Mouse (Mus musculus): ENCODE results near the gene Fmo6. TPM values are rescaled to one million over a fixed set of nuclear protein-coding genes. Genes with fewer than 3 reads are reported as not detected.
A peak's percentile ranks its signal among the peaks of the same experiment; 100 is the strongest.

The Fmo6 gene
- total RNA-seq, 2 experiments from 2014 or later: not detected

DNA sequence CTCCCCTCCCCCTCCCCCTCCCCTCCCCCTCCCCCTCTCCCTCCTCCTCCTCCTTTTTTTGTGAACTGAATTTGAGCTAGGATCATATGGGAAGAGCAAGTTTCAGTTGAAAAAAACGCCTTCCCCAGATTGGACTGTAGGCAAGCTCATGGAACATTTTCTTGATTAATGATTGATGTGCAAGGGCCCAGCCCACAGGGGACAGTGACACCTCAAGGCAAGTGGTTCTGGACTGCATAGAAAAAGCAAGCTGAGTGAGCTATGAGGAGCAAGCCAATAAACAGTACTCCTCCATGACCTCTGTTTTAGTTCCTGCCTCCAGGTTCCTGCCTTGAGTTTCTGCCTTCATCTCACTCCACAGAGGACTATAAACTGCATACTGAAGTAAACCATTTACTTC, 12.2 kb downstream of the Fmo6 start:
- intact Hi-C loops (cut with DNase I): no loop called here

DNA sequence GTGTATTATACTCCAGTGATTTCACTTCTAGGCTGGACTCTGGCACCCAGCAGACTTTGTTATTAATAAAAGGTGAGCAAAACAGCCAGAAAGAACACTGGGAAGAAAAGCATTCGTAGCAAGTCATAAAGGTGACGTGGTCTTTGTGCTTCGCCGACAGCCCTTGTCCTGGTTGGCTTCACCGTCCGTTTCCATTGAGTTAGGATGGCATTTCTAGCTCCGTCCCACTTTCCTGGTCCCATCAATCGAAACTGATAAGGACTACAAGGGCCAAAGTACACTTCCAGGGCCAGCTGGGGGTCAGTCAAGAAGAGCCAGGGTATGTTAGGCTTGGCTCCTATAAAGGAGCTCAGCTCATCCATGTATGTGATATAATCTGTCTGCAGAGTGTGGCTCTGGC, 20.7 kb downstream of the Fmo6 start:
- intact Hi-C loops (cut with DNase I): no loop called here
- DNase-seq (ENCODE audit: extremely low spot score in 1 of 2, low spot score in 2 of 2): no peak

More for the DNA sequence above, 12.2 kb downstream of the Fmo6 start:
- no peak for DNase-seq (ENCODE audit: extremely low spot score in 1 of 2, low spot score in 2 of 2)

DNA sequence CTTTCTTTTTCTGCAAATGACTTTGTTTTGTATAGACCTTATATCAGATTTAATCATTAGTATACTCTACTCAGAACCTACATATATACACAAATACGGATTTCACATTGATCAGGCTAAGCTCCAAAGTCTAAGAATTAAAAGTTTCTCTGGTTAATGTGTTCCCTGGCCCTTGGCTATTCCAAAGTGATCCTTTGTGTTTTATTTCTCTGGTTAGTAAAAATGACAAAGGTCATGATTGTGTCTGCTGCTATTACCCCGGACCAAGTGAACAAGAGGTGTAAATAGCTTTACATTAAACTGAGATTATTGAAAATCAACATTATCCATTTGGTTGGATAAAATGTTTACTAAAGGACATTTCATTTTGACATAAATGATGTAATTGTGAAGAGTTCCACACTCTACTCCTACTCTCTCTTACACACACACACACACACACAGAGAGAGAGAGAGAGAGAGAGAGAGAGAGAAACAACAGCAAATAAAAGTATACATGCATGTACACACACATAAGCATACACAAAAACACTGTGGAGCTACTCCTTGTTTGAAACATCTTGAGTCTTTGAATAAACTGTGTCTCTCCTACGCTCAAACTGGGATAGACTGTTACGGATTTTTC, 22.3 kb downstream of the Fmo6 start:
- intact Hi-C loops (cut with DNase I): no loop called here
- no peak for DNase-seq (ENCODE audit: extremely low spot score in 1 of 2, low spot score in 2 of 2)

DNA sequence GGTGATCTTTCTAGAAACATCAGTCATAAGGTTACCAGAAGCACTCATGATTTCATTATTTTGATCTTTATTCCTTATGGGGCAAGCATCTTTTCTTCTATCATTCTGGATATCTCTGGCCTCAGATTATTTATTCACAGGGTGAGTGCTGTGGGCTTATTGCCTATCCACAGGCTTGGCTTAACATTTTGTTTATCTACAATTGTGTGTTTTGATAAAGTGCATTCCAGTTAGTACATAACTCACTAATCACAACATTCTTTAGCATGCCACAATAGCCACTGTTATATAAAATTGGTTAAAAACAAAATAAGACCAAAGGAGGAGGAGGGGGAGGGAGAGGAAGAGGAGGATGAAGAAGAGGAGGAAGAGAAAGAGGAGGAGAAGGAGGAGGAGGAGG, 25.2 kb downstream of the Fmo6 start:
- DNase-seq (ENCODE audit: extremely low spot score in 1 of 2, low spot score in 2 of 2): no peak
- intact Hi-C loops (cut with DNase I): no loop called here

DNA sequence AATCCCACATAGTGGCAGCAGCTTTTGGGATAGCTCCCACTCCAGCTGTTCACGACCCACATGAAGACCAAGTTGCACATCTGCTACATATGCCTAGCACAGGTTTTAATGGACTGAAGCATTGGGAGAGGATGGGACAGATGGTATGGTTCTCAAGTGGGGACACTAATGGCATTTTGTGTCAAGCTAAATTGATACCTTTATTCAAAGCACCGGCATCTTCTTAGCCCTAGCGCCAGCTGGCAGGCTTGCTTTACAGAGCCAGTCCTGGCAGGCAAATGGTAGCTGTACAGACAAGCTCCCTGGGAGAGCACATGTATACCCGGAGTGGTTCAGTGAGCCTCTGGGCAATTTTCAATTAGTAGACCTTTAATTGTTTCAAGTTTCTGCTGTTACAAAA, 35.4 kb downstream of the Fmo6 start:
- intact Hi-C loops (cut with DNase I): no loop called here

DNA sequence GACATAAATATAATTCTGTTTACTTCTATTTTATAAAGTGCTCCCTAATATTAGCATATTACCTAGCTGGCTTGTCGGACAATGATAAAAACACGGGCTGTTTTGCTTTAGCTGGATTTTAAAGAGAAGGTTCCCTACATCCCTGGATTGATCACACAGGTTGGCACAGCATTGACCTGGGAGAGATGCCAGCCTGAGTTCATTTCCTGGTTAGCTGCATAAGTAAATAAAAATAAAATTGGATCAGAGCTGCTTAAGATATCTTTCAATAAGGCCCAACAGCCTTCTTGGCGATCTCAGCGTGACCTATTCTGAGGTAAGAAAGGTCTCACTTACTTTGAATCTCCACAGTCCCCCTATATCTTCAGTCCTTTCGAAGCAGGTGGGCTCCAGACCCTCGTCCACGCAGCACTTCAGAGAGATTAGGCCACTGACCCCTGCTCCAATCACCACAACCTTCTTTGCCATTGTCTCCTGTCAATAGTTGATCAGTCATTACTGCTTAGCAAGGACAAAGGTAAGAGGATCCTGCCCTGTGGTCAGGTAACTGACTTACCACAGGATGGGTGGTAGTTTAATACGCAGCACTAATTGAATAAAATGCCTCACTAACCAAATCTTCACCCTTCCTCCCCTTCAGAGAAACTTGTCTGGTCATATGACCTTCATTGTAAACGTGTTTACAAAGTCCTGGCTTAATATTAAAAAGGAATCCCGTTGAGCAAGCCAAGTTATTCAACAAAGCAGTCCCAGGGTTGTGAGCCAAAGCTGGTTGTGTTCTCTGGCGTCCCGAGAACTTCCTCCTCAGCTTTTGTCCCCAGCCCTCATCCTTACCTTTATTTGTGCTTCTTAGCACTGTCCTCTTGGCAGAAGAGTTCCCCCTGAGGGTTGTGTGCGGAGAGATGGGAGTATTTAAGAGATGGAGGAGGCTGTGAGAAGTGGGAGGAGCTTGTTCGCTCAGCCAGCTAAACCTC, 39.2 kb downstream of the Fmo6 start, which contains the start of gene Fmo2:
TSS of gene Fmo2 (minus strand) at position 889 of the 974 bp plus-strand sequence.
- intact Hi-C loops (cut with DNase I): loop anchor here (2.0 to 5.0 kb wide), 2 partner anchors 159 to 174 kb away; no protein-coding TSS in a partner anchor
- DNase-seq (ENCODE audit: extremely low spot score in 1 of 2, low spot score in 2 of 2): no peak

More for the DNA sequence above, 35.4 kb downstream of the Fmo6 start:
- no peak for DNase-seq (ENCODE audit: extremely low spot score in 1 of 2, low spot score in 2 of 2)

DNA sequence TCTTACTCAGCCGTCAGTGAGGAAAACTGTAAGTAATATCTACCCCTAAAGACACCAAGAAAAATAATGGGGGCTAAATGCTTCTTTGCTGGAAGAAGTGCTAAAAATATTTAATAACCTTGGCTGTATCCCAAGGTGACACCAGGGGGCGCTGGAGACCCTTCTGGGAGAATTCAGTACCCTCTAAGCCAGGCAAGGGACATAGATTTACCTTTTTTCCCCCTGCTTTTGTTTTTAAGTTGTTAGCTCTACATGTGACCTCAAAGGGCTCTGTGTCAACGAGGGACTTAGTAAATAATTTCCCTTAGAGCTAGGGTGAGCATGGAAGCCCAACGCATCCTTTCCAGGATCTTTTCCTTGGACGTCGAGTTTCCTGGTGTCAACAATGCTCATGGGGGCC, 41.4 kb downstream of the Fmo6 start:
- intact Hi-C loops (cut with DNase I): loop anchor here (2.0 to 5.0 kb wide), 2 partner anchors 161 to 176 kb away; no protein-coding TSS in a partner anchor
- DNase-seq (ENCODE audit: extremely low spot score in 1 of 2, low spot score in 2 of 2): peak; percentile 20 to 64

DNA sequence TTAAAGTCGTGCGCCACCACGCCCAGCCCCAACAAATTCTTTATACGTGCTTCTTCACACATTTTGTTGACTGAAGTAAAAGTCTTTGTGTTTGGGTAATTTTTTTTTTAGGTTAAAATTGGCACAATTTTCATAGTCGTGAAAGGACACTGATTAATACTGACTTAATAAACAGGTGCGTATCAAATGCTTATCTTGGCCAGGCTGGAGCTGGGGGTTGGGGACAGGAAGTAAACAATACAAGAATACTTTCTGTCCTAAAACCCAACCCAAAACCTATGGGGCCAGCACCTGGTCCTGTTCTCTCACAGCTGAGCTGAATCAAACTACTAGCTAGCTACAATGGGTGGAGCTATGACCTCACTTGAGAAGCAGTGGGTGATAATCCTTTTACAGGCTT, 44.3 kb downstream of the Fmo6 start:
- no peak for DNase-seq (ENCODE audit: extremely low spot score in 1 of 2, low spot score in 2 of 2)
- intact Hi-C loops (cut with DNase I): no loop called here

DNA sequence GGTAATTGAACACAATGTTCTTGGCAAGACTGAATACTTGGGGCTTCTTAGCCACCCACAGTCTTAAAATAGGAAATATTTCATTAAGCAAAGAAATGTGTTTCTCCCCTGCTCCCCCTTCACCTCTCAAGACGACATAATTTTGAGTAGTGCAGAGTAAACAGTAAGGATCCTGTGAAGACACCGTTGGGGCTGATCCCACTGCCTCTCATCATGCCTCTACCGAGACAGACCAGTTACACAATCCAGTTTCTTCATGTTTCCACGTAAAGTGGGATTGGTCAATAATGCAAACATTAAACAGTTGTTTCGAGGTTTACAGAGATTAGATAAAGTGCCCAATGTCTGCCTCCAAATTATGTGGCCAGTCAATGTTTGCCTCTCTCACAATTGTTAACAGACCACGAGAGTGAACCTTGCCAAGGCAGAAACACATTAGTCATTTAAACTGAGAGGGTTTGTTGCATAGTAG, 45.3 kb downstream of the Fmo6 start:
- intact Hi-C loops (cut with DNase I): no loop called here
- no peak for DNase-seq (ENCODE audit: extremely low spot score in 1 of 2, low spot score in 2 of 2)

DNA sequence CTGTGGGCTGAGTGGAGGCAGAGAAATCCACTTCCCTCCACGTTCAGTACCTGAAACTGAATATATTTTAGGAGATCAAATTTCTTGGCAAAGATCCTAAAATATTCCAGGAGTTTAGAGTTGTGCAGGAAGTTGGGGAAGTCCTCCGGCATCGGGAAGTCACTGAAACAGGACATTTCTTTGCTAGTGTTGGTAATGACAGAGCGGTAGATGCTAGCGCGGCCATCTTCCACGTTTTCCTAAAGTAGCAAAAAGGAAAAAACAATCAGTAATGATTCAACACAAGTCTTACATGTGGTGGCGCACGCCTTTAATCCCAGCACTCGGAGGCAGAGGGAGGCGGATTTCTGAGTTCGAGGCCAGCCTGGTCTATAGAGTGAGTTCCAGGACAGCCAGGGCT, 48.7 kb downstream of the Fmo6 start:
- intact Hi-C loops (cut with DNase I): no loop called here

DNA sequence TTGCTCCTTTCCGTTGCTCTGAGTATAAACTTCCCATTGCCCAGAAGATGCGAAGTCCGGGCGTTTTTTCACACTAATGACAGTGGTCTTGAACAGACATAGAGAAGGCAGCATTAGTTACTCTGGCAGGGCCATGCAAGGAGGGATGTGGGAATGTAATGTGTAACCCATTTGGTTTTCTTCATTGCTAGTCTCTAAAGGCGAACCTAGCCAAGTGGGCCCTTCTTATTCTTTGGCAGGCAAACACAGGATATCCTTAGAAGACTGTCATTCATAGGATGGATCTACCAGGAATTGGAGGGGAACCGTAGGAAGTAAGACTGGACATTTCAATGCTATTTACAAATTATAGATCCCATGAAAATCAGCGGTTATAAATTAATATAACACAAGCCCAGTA, 49.7 kb downstream of the Fmo6 start:
- intact Hi-C loops (cut with DNase I): no loop called here
- no peak for DNase-seq (ENCODE audit: extremely low spot score in 1 of 2, low spot score in 2 of 2)

More for the DNA sequence above, 48.7 kb downstream of the Fmo6 start:
- no peak for DNase-seq (ENCODE audit: extremely low spot score in 1 of 2, low spot score in 2 of 2)

DNA sequence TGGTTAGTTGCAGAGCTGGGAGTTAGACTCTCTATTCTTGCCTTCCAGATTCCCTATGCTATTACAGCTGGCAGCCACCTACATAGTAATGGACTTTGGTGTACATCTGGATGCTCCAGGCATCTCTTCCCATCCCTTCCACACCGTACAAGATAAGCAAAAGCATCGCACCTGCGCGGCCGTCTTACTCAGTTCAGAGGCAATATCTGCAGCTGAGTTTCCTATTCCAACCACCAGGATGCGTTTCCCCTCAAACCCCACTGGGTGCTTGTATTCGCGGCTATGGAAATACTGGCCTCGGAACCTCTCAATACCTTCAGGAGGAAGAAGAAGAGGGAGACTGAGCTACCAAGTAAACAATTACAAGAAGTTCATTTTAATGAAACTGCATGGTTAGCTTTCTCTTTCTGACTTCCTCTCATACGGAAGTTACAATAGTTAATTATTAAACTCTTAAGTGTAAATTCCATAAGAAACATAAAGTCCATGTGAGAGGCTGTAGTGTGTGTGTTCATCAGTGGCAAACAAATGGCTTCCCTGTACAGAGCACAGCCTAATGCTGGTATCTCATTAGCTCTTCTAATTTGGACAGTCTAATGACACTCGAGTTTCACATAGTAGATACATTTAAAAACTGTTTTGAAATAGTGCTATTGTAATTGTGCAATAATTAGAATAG, 51.0 kb downstream of the Fmo6 start:
- intact Hi-C loops (cut with DNase I): no loop called here
- DNase-seq (ENCODE audit: extremely low spot score in 1 of 2, low spot score in 2 of 2): no peak

DNA sequence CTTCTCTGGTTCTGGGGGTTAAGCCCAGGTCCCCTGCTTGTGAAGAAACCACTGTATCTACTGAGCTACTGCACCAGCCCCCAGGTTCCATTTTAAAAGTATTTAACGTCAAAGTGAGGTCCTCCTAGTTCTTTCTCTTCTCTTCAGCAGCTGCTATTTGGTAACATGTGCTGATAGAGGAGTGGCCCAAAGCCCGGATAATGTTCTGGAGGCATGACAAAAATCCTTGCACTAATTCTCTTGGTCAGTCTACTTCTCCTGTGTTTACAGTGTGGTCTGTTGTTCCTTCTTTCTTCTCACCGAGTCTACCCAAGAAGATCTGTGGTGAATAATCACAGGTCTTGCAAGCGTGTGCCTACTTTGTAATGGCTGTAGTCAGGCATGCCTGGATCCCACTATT, 54.6 kb downstream of the Fmo6 start:
- intact Hi-C loops (cut with DNase I): no loop called here
- no peak for DNase-seq (ENCODE audit: extremely low spot score in 1 of 2, low spot score in 2 of 2)

DNA sequence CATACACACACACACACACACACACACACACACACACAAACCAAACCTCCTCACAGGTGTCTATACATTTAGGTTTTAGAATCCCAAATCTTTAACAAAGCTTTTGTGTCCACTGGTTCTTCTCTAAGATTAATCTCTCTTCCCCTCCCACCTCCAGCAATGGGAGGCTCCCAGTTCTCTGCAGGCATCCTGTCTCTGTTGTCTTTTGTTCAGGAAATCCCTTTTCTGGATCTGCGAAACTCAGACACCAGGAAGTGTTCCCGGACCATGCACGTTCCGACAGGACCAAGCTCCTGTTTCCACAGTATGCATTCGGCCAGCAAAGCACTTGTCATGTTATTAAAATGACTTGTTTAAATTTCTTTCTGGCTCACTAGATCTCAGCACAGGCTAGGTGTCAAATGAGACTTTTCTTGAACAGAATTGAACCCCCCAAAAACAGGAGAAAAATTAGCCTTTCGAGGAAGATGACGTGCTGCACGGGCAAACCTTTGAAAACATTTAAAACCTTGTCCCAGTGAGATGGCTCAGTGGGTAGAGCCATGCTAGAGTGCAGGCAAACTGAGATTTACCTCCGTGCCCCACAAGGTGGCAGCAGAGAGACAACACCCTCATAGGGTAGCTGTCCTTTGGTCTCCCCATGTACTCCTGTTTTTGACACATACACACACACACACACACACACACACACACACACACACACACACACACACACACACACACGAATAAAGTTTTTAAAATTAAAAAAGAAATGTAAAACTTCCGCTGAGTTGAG, 57.5 kb downstream of the Fmo6 start:
- peak in 1 of 2 experiments; percentile 59 for DNase-seq (ENCODE audit: extremely low spot score in 1 of 2, low spot score in 2 of 2)
- intact Hi-C loops (cut with DNase I): no loop called here

DNA sequence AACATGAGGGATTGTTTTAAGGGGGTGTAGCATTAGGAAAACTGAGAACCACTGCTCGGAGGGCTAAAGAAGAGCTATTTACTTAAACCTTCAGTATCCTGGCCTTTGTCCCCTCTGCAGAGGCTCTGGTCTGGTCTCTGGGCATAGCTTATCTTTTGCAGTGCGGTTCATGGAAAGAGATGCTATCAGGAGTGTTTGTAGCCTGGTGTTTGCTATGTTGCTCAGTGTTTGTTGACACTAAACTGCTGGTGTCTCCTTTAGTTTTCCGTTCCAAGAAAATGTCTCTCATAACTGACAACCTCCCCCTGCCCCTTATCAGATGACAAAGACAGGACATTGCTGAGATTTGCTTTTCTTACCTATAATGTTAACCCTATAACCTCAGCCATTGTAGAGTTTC, 62.2 kb downstream of the Fmo6 start:
- no peak for DNase-seq (ENCODE audit: extremely low spot score in 1 of 2, low spot score in 2 of 2)
- intact Hi-C loops (cut with DNase I): no loop called here

DNA sequence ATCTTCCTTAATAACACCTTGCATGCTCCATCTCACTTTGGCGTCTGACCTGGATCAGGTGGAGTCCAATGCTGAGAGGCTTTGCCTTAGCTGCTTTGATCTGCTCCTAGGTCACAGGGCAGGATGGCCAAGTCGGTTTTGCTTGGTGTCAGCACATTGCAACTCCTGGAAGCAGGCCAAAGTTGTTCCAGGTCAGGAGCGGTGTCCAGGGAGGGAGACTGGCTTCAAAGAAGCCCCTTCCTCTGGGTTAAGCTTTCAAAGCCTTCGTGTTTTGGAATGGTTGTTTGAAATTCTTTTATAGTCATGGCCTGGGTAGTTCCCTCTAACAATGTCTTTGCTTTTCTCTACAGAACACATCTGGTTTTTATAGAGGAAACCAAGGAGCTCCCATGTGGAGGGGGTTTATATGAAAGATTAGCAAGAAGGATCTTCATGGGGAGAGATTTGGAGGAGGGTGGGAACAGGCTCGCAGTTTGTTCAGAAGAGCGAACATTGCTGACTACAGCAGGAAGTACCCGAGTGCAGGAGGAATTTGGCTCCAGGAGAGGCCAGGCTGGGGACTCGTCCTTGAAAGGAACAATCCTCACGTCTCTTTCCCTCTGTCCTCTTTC, 65.5 kb downstream of the Fmo6 start:
- DNase-seq (ENCODE audit: extremely low spot score in 1 of 2, low spot score in 2 of 2): peak in 1 of 2 experiments; percentile 73
- intact Hi-C loops (cut with DNase I): no loop called here

DNA sequence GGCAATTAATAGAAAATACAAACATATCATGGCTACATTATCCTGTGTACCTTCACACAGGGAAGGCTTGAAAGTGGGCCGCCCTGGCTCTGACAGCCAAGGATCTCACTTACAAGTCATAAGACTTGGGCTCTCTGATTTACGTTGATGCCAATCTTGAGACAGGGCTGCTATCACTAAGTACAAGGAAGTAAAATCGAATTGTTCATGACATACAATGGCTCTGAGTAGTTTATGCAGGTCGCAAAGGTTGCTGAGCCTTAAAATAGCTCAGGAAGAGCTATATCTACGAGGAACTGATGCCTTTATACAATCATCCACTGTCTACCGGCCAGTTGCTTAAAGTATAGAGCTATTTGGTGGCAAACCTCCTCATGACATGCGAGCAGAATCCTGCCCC, 66.3 kb downstream of the Fmo6 start:
- intact Hi-C loops (cut with DNase I): no loop called here
- DNase-seq (ENCODE audit: extremely low spot score in 1 of 2, low spot score in 2 of 2): no peak

DNA sequence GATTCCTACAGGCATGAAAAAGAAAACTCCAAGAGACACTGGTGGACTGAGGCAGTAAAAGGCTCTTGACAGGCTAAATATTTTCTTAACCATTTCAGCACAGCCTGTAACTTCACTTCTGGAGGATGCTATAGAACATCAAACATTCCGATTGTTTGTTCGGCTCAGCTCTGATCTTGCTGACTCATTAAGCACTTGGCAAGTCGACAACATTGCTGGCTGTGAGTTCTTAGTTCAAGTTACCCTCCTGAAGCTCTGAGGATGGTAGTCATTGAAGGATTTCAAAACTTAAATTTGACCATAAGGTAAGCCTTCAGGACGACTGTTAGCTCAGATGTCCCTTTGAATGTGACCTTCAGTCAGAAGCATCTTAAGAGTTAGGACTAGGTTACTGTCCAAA, 69.9 kb downstream of the Fmo6 start:
- intact Hi-C loops (cut with DNase I): no loop called here
- no peak for DNase-seq (ENCODE audit: extremely low spot score in 1 of 2, low spot score in 2 of 2)
